Mouse (Mus musculus) stomach, embryonic 15.5 days (tissue): Measurements from ENCODE around the gene Ccdc15. TPM values are rescaled to one million over a fixed set of nuclear protein-coding genes. Genes with fewer than 3 reads are reported as not detected.

Experiments
- ATAC-seq: fragments of 200-750 bp; cut with Nextera tagmentation; 2 replicates; pipeline ENCODE4 v1.8.0; 2017; ENCODE audit warnings: low read depth, moderate number of reproducible peaks, moderate TSS enrichment; ENCODE audit not compliant: insufficient read depth, low FRiP score
- H3K27ac ChIP-seq: fragments of 300-500 bp; sonication (generic); 2 replicates; pipeline ENCODE4 v1.5.1; 2015; ENCODE audit warnings: mild to moderate bottlenecking, inconsistent platforms
- H3K27me3 ChIP-seq: fragments of 300-500 bp; sonication (generic); replicated peaks from 2 replicates; pipeline ENCODE4 v1.6.1; 2015; ENCODE audit warnings: inconsistent platforms
- H3K36me3 ChIP-seq: fragments of 300-500 bp; sonication (generic); 2 replicates; pipeline ENCODE4 v1.6.1; 2015; ENCODE audit warnings: inconsistent platforms
- H3K4me1 ChIP-seq: fragments of 300-500 bp; sonication (generic); 2 replicates; pipeline ENCODE4 v1.6.1; 2015; ENCODE audit warnings: inconsistent platforms
- H3K4me2 ChIP-seq: fragments of 300-500 bp; sonication (generic); 2 replicates; pipeline ENCODE4 v1.6.1; 2015; ENCODE audit warnings: mild to moderate bottlenecking, inconsistent platforms
- H3K4me3 ChIP-seq: fragments of 300-500 bp; sonication (generic); replicated peaks from 2 replicates; pipeline ENCODE4 v1.5.1; 2015; ENCODE audit warnings: inconsistent platforms
- H3K9ac ChIP-seq: fragments of 300-500 bp; sonication (generic); 2 replicates; pipeline ENCODE4 v1.6.1; 2015; ENCODE audit warnings: inconsistent platforms
- H3K9me3 ChIP-seq: fragments of 300-500 bp; sonication (generic); 2 replicates; pipeline ENCODE4 v1.6.1; 2016; ENCODE audit warnings: inconsistent platforms
- WGBS: fragments of 180-500 bp; shearing (Covaris S2); methylation state at CpG from one replicate; pipeline ENCODE4 v1.1.7; 2015; 5-methylcytosine and 5-hydroxymethylcytosine counted together
- polyA plus RNA-seq: library from polyadenylated mRNA; unstranded; fragments of >200 nt; fragmentation: Nextera tagmentation; extraction: Ambion mirVana; gene quantifications from 2 replicates; pipeline ENCODE4 v1.2.1, GENCODE M21; 2015

The Ccdc15 gene
- 6.3 and 6.8 TPM in 2 replicates for polyA plus RNA-seq

GRCm38 (mm10) chr9:37347988-37348642 lies at the start of gene Ccdc15:
Gene Ccdc15, minus strand, starts transcription at chr9:37348432.
- Histone ChIP-seq H3K9me3 (no peaks in the 10 kb centered on the region), H3K9ac (peak within 1 kb of the TSS; percentile 86), H3K4me2 (peak within 1 kb of the TSS; percentile 85), H3K27me3 (no peaks in the 10 kb centered on the region), H3K27ac (peak within 1 kb of the TSS; percentile 95), H3K4me3 (peak within 1 kb of the TSS; percentile 85), H3K36me3 (no peaks in the 10 kb centered on the region), H3K4me1 (no peaks in the 10 kb centered on the region; the same call in 1 of the 2 replicates)
- ATAC-seq = peak; percentile 98
- WGBS = under 1% methylated on average over 41 of the region's 41 CpGs

GRCm38 (mm10) chr9:37393482-37394131 lies 45.4 kb upstream of the Ccdc15 start:
- no peak for ATAC-seq
- no peak overlapping the region for H3K9ac ChIP-seq
- H3K36me3 ChIP-seq = no peaks in the 10 kb centered on the region
- H3K27me3 ChIP-seq = no peaks in the 10 kb centered on the region
- no peaks in the 10 kb centered on the region for H3K4me1 ChIP-seq
- no peak overlapping the region for H3K4me2 ChIP-seq
- WGBS = 55% methylated on average over 8 of the region's 8 CpGs
- no peak overlapping the region for H3K27ac ChIP-seq
- H3K9me3 ChIP-seq = no peaks in the 10 kb centered on the region
- H3K4me3 ChIP-seq = no peak overlapping the region

- Histone ChIP-seq H3K4me3 (no peak overlapping the region), H3K9ac (no peak overlapping the region), H3K4me1 (no peaks in the 10 kb centered on the region), H3K4me2 (no peak overlapping the region), H3K9me3 (no peaks in the 10 kb centered on the region), H3K27ac (no peak overlapping the region), H3K27me3 (no peaks in the 10 kb centered on the region), H3K36me3 (no peaks in the 10 kb centered on the region)
- 70% methylated on average over 2 of the region's 2 CpGs for WGBS
- ATAC-seq = no peak
Observed at GRCm38 (mm10) chr9:37392071-37392470, 43.8 kb upstream of the Ccdc15 start.

- 65% methylated on average over 2 of the region's 2 CpGs for WGBS
- H3K27ac ChIP-seq = no peak overlapping the region
- no peak overlapping the region for H3K4me2 ChIP-seq
- no peak for ATAC-seq
- no peak overlapping the region for H3K9ac ChIP-seq
- no peaks in the 10 kb centered on the region for H3K9me3 ChIP-seq
- peaks cover 3% of the 10 kb centered on the region; the same call in 1 of the 2 replicates for H3K27me3 ChIP-seq
- no peaks in the 10 kb centered on the region for H3K4me1 ChIP-seq
- H3K4me3 ChIP-seq = no peak overlapping the region
- no peaks in the 10 kb centered on the region for H3K36me3 ChIP-seq
Observed at GRCm38 (mm10) chr9:37390891-37391290, 42.7 kb upstream of the Ccdc15 start.

GRCm38 (mm10) chr9:37384284-37385182 lies 36.3 kb upstream of the Ccdc15 start:
- Histone ChIP-seq H3K4me2 (peak overlapping the region; percentile 86), H3K4me1 (no peaks in the 10 kb centered on the region), H3K27ac (no peak overlapping the region), H3K4me3 (peak overlapping the region; percentile 43), H3K36me3 (no peaks in the 10 kb centered on the region), H3K9me3 (no peaks in the 10 kb centered on the region), H3K27me3 (peaks cover 7% of the 10 kb centered on the region), H3K9ac (peak overlapping the region; percentile 37; the same call in 1 of the 2 replicates)
- 7% methylated on average over 54 of the region's 54 CpGs for WGBS
- ATAC-seq = peak; percentile 81

GRCm38 (mm10) chr9:37383161-37383560 lies 34.9 kb upstream of the Ccdc15 start:
- Histone ChIP-seq H3K4me2 (no peak overlapping the region), H3K9me3 (no peaks in the 10 kb centered on the region), H3K27ac (no peak overlapping the region), H3K36me3 (no peaks in the 10 kb centered on the region), H3K4me1 (no peaks in the 10 kb centered on the region), H3K9ac (no peak overlapping the region), H3K27me3 (peaks cover 7% of the 10 kb centered on the region), H3K4me3 (no peak overlapping the region)
- 91% methylated on average over 6 of the region's 6 CpGs for WGBS
- no peak for ATAC-seq

GRCm38 (mm10) chr9:37375718-37376117 lies 27.5 kb upstream of the Ccdc15 start:
- H3K4me3 ChIP-seq = no peak overlapping the region
- H3K27ac ChIP-seq = no peak overlapping the region
- ATAC-seq = no peak
- no peaks in the 10 kb centered on the region for H3K27me3 ChIP-seq
- no peaks in the 10 kb centered on the region for H3K9me3 ChIP-seq
- no peak overlapping the region for H3K4me2 ChIP-seq
- no peaks in the 10 kb centered on the region for H3K4me1 ChIP-seq
- no peak overlapping the region for H3K9ac ChIP-seq
- H3K36me3 ChIP-seq = no peaks in the 10 kb centered on the region
- whole genome bisulfite sequencing = 89% methylated on average over 5 of the region's 5 CpGs

GRCm38 (mm10) chr9:37371232-37371801 lies 23.1 kb upstream of the Ccdc15 start:
- H3K4me3 ChIP-seq = no peak overlapping the region
- no peak overlapping the region for H3K27ac ChIP-seq
- no peaks in the 10 kb centered on the region for H3K4me1 ChIP-seq
- no peaks in the 10 kb centered on the region for H3K27me3 ChIP-seq
- no peak overlapping the region for H3K4me2 ChIP-seq
- no peaks in the 10 kb centered on the region for H3K36me3 ChIP-seq
- no peak overlapping the region for H3K9ac ChIP-seq
- no peaks in the 10 kb centered on the region for H3K9me3 ChIP-seq
- 76% methylated on average over 7 of the region's 7 CpGs for WGBS
- ATAC-seq = no peak

GRCm38 (mm10) chr9:37368860-37369259 lies 20.6 kb upstream of the Ccdc15 start:
- H3K9ac ChIP-seq = no peak overlapping the region
- no peaks in the 10 kb centered on the region for H3K9me3 ChIP-seq
- H3K36me3 ChIP-seq = no peaks in the 10 kb centered on the region
- no peak overlapping the region for H3K4me3 ChIP-seq
- no peaks in the 10 kb centered on the region for H3K4me1 ChIP-seq
- H3K27me3 ChIP-seq = no peaks in the 10 kb centered on the region
- H3K27ac ChIP-seq = peak overlapping the region; percentile 36; the same call in 1 of the 2 replicates
- WGBS = 68% methylated on average over 8 of the region's 8 CpGs
- no peak for ATAC-seq
- H3K4me2 ChIP-seq = no peak overlapping the region

GRCm38 (mm10) chr9:37368081-37368830 lies 20.0 kb upstream of the Ccdc15 start:
- Histone ChIP-seq H3K27me3 (no peaks in the 10 kb centered on the region), H3K9ac (no peak overlapping the region), H3K4me3 (no peak overlapping the region), H3K36me3 (no peaks in the 10 kb centered on the region), H3K9me3 (no peaks in the 10 kb centered on the region), H3K4me2 (no peak overlapping the region), H3K4me1 (no peaks in the 10 kb centered on the region), H3K27ac (peak overlapping the region; percentile 36; the same call in 1 of the 2 replicates)
- ATAC-seq = peak; percentile 47; the same call in 1 of the 2 replicates
- WGBS = 61% methylated on average over 11 of the region's 11 CpGs
